Mouse (Mus musculus): ENCODE measurements at regions not wholly inside any gene's neighbourhood (a gene's known extent, or its start where the extent isn't known, plus 50 kb on each side); places are given as distances from the start of the nearest gene placed in this dataset.
"Not testable (repeated sequence)": the region's sequence is repeated elsewhere in the genome, so short reads cannot be mapped to it uniquely, and the experiment has no call there.

DNA sequence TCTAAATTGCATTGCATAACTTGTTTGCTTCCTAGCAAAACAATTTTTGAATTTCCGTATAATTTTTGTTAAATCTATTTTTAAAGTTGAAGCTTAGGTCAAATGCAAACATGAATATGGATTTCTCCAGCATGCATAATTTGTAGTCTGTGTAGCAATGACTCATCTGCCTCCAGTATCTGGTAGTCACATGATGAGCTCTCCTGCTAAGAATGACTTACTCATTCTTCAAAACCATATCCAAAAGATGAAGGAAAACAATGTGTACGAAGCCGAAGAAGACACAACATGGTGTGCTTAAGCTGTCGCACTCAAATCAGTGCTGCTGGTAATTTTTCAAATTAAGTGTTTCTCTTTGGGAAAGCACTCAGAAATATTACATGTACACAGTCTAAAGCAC, 1453.2 kb upstream of the Gje1 start:
- in situ Hi-C loops (cut with MboI, MseI), result no loop called here

DNA sequence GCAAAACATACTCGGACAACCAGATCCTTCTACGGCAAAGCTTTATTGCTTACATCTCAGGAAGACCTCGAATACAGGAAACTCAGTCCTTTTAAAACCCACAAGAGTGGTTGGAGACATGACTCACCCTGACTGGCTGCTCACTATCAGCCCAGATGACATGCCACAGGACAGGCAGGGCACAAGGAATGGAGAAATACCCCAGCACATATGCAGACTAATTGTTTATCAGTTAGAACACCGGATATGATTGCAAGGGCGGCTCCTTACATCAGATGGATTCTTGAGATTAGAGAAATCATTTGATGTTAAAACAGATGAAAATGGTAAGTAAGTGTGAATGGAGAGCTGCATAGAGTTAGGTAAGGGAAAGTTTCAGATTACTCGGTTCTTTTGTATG, 1441.5 kb upstream of the Gje1 start:
- in situ Hi-C loops (cut with MboI, MseI), result not testable (repeated sequence)

DNA sequence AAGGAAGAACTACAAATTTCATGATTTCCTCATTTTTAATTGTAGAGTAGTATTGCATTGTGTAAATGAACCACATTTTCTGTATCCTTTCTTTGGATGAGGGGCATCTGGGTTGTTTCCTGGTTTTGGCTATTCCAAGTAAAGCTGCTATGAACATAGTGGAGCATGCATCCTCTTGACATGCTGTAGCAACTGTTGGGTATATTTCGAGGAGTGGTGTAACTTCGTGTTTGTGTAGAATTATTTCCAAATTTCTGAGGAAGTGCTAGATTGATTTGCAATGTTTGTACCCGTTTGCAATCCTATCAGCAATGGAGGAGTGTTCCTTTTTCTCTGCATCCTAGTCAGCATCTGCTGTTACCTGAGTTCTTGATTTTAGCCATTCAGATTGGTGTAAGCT, 1440.4 kb upstream of the Gje1 start:
- in situ Hi-C loops (cut with MboI, MseI), result no loop called here

DNA sequence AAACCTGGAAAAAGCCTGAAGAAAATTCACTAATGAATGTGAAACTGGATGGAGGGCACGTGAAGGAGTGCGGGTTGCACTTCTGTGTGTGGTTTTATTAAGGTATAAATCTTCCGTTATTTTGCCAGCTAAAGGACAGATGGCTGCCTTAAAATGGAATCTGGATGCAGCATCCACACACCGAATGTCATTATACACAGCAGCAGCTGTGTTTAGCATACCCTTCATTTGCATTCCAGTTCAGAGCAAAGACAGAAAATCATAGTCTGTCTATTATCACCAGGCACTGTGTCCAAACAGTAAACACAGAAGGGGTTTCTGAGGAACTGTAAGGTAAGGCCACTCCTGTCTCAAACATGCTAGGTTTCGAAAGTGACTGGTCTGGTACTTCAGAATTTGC, 1438.9 kb upstream of the Gje1 start:
- in situ Hi-C loops (cut with MboI, MseI), result no loop called here

DNA sequence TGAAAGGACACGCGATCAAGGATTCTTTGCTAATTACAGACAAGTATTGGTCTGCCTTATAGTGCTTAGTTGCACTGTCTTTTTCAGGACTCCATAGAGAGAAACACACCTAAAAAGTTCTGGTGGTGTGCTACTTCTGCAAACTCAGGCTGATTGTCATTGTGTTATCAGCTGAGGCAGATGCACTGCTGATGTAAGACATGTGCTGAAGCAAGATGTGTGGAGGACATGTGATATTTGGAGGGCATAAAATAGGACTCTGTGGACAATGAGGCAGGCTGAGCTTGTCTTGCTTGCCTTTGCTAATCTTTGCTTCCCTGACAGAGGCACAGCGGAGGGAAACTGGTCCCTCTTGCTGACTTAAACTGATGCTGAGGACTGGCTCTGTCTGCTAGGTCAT, 1431.0 kb upstream of the Gje1 start:
- in situ Hi-C loops (cut with MboI, MseI), result no loop called here

DNA sequence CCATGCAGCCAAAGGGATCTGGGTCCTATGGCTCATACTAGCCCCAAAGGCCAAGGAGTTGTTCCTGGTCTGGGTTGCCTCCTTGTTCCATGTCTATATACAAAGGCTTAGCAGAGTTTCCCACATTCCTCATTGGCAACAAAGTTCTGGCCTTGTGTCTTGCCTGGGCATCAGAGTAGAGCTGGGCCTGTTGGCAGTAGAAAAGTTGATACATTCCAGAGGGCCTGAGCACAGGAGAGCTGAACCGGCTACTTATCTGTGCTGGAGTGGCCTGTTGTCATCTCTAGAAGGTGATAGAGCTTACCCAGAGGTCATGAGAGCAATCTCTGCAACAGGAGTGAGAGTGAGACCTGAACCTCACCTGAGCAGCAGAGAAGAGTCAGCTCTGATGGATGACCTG, 1427.4 kb upstream of the Gje1 start:
- in situ Hi-C loops (cut with MboI, MseI), result no loop called here

DNA sequence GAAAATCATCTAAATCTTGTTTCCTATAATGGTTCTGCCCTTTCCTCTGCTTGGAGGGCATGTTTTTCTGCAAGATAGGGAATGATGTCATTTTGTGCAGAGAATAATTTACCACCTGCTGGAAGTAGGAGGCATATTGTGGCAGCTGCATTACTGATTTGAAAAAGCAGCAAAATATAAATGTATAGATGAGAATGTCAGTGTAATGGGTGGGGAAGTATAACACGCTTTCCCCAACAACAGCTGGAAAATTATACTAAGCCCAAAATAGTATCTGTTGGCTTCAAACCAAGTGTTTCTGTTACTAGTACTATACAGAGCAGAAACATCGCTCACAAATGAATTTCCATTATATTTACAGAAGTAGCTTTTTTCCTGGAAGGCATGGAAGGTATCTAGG, 1405.9 kb upstream of the Gje1 start:
- in situ Hi-C loops (cut with MboI, MseI), result no loop called here

DNA sequence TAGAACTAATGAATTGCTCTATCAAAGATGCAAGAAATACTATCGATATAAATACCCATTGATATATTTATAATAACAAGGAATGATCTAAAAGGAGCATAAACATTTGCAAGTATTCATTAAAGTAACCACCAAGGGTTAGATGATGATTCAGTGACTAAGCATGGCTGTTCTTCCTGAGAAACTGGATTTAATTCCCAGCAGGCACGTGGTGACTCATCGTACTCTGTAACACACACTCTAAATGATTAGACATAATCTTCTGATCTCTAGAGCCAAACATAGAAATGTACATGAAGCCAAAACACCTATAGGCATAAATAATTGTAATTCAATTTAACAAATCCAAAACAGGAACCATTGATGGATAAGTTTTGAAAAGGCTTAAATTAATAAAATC, 1370.2 kb upstream of the Gje1 start:
- in situ Hi-C loops (cut with MboI, MseI), result no loop called here

DNA sequence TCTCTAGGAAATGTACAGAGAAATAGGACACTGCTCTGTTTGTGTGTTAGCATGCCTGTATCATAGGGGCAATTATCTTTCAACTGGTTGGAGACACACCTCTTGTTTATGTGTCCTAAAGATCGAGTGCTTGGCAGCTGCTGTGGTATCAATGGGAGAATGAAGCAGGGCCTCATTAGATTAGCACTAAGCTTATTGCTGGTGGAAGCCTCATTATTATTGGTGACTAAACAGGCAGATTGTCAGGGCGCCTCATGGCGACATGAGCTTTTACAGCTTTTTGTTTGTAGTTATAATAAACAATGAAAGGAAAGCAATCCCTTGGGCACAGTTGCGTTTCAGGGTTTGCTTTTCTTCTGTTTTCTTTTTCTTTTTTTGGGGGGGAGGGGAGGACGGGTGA, 1335.0 kb upstream of the Gje1 start:
- in situ Hi-C loops (cut with MboI, MseI), result loop anchor here (10.0 kb wide), 1 partner anchor 1942 kb away; no protein-coding TSS in a partner anchor

DNA sequence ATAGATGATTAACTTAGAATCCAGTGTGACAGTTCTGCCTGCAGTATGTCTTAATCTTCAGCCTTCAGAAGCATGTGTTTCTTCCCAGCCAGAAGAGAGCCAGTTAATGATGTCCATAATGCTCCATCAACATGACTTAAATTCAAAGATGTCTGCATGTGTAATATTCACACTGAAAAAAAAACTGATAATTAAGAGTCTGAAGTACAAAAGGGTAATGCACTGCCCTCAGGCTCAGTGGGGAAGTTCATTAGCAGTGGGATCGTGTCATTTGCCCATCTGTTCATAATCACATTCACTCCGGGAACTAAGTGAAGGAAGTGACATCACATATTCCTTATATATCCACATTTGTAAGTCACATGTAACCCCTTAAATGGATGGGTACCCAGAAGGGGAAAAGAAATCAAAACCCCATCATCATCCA, 1334.5 kb upstream of the Gje1 start:
- in situ Hi-C loops (cut with MboI, MseI), result loop anchor here (10.0 kb wide), 1 partner anchor 1942 kb away; no protein-coding TSS in a partner anchor

DNA sequence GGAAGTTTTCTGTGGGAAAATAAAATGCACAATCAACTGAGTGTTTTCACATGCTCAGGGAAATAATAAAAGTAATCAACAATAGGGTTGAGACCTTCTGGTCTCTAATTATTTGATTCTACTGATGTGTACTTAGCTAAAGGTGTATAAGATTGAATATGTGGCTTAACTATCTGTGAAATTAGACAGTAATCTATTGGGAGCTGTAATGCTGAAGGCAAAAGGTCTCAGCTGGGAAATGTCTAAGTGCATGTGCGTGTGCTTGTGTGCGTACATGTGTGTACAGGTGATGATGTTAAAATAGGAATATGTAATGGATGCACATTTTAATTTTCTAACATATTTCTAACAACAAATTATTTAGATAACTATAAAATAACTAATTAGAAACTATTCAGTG, 1318.2 kb upstream of the Gje1 start:
- in situ Hi-C loops (cut with MboI, MseI), result no loop called here

DNA sequence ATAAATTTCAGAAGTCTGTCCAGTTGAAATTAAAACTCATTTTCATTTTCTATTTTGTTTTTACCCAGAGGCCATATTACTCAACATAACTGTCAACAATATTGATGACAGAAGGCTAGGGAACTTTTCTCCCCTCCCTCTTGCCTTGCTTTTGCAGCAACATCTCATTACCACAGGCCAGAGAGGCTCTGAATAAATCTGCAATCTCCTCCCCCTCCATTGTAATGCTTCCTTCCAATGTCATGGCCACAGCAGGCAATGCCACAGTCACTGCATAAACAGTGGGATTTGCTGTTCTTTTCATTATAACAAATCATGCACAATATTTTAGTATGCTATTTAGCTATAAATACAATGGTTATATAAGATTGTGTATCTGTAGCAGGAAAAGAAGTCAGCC, 1315.1 kb upstream of the Gje1 start:
- in situ Hi-C loops (cut with MboI, MseI), result no loop called here

DNA sequence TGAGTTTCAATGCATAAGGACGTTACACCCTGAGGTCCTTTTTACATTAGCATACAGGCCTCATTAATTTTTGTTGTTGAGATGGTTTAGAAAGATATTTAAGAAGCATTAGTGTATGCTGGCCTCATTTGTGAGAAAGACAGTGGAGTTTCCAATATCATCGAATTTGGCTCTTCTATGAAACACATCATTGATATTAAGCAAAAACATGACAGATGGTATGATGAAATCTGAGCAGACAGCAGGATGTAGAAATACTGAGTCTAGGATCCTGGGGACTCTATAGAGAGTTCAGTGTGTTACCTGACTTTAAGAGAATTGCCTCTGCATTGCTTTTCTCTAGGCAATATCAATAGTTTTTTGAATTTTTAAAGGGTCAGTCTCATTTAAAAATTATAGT, 1312.8 kb upstream of the Gje1 start:
- in situ Hi-C loops (cut with MboI, MseI), result no loop called here

DNA sequence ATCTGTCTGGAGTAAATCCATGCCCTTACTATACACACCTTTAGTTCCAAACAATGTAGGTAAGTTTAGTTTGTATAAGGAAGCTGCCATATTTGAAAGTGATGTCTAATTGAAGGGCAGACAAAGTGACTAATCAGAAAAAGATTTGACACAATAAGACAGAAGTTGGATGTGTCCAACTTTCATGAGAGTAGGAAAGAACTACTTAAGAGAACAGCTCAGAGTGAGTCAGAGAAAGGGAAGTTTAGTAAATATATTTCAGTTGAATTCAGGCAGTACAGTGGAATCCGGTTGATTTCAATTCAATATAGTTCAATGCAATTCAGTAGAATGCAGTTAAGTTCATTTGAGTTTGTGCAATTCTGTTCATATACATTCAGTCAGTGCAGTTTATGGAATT, 1296.8 kb upstream of the Gje1 start:
- in situ Hi-C loops (cut with MboI, MseI), result no loop called here

DNA sequence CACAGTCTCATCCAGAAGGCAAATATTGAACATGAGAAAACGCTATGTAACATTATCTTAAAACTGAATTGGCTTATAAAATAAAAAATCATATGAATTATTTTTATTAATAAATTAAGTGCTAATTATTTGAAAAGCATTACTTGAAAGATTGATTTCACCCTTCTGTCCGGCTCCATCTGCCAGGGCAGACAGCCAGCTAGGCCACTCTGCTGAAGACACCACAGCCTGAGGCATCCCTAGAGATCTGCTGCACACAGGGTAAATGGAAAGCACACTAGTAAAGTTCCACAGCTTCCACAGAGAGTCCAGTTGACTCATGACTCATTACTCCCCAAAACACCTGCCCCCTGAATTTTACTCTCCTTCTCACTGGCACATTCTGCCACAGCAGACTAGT, 1283.2 kb upstream of the Gje1 start:
- in situ Hi-C loops (cut with MboI, MseI), result no loop called here

DNA sequence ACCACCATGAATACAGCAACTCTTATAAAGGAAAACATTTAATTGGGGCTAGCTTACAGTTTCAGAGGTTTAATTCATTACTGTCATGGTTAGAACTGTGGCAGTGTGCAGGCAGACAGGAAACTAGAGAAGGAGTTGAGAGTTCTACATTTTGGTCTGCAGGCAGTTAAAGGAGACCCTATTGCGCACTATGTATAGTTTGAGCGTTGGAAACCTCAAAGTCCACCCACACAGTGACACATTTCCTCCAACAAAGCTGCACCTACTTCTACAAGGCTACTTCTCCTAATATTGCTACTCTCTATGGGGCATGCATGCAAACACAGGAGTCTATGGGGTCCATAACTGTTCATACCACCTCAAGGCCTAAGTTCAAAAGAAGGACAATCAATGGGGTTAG, 1275.3 kb upstream of the Gje1 start:
- in situ Hi-C loops (cut with MboI, MseI), result no loop called here

All from regulatory T cell (primary cell).